Mouse (Mus musculus): ENCODE measurements at regions not wholly inside any gene's neighbourhood (a gene's known extent, or its start where the extent isn't known, plus 50 kb on each side); places are given as distances from the start of the nearest gene placed in this dataset.

GRCm38 (mm10) chr1:35797526-35797925 is 270.7 kb upstream of the Hs6st1 start:
- TF ChIP-seq CTCF (IDR thresholded peaks at IDR 0.05; ENCODE audit: borderline replicate concordance, insufficient read depth, low read length): no peak
- TF ChIP-seq POLR2A (IDR thresholded peaks at IDR 0.05; ENCODE audit: low read depth, low read length): no peak

Measured in embryonic fibroblast, embryonic 13.5 days (primary cell).